ENCODE assay signal across 8 mouse cellular contexts in the genomic region with DNA sequence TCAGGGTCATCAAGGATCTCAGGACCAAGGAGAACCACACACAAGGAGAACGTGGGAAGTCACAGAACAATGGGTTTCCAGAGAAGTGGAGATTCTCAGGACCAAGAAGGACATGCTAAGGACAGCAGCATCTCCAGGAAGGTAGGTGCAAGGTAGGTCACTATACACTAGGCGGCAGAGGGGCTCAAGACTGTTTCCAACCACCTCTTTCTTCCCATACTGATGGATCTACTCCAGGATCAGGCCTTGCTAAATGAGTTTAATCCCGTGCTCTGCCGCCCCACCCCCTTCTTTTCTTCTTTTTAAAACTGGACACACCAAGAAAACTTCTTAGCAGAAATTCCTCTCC. TPM values are rescaled to one million over a fixed set of nuclear protein-coding genes. Genes with fewer than 3 reads are reported as not detected.
DNase-seq lines count a peak whose midpoint lies in the region; ATAC-seq and TF ChIP-seq lines count a peak whose summit lies in the region.

No protein-coding gene starts in this region.

- peak overlapping the region; percentile 58 for H3K9ac ChIP-seq in ES-Bruce4 (ENCODE audit: low read depth, poor library complexity, severe bottlenecking)
- H3K9ac ChIP-seq in forebrain, embryonic 16.5 days (replicated peaks; ENCODE audit: low read depth, low read length): peak overlapping the region; percentile 59
- H3K9ac ChIP-seq in lung, embryonic 15.5 days: peak overlapping the region; percentile 52

- 0 out of 2 replicates have a peak, but pooled peaks cover 3% of the 10 kb centered on the region for H3K27me3 ChIP-seq in ES-Bruce4 (ENCODE audit: control insufficient read depth, insufficient read depth, low read length, poor library complexity, severe bottlenecking)
- H3K27me3 ChIP-seq in forebrain, embryonic 16.5 days (replicated peaks; ENCODE audit: control insufficient read depth, insufficient read depth, low read length): peaks cover 8% of the 10 kb centered on the region
- H3K27me3 ChIP-seq in lung, embryonic 15.5 days: peaks cover 22% of the 10 kb centered on the region

- no peak for ATAC-seq in forebrain, embryonic 16.5 days
- peak; percentile 57; the same call in 1 of the 2 replicates for ATAC-seq in lung, embryonic 15.5 days (ENCODE audit: borderline replicate concordance, extremely low read depth, low FRiP score, low TSS enrichment)
- ATAC-seq in erythroid progenitor cell, adult 5-6 weeks (replicated peaks; ENCODE audit: low FRiP score, poor library complexity, severe bottlenecking): no peak

- TF ChIP-seq CTCF in ES-Bruce4 (IDR thresholded peaks at IDR 0.05; ENCODE audit: low read depth, low read length): no peak

- H3K4me1 ChIP-seq in ES-Bruce4 (ENCODE audit: control insufficient read depth, insufficient read depth, low read length): no peaks in the 10 kb centered on the region
- peaks cover 5% of the 10 kb centered on the region; the same call in 1 of the 2 replicates for H3K4me1 ChIP-seq in forebrain, embryonic 16.5 days (replicated peaks; ENCODE audit: control insufficient read depth, insufficient read depth, low read length)
- peaks cover 10% of the 10 kb centered on the region; the same call in 1 of the 2 replicates for H3K4me1 ChIP-seq in lung, embryonic 15.5 days

- WGBS in forebrain, embryonic 16.5 days: 7% methylated on average over 4 of the region's 4 CpGs
- 13% methylated on average over 4 of the region's 4 CpGs for WGBS in lung, embryonic 15.5 days

- H3K9me3 ChIP-seq in ES-Bruce4 (replicated peaks; ENCODE audit: control insufficient read depth, insufficient read depth, low read length, poor library complexity, severe bottlenecking): no peaks in the 10 kb centered on the region
- H3K9me3 ChIP-seq in forebrain, embryonic 16.5 days (ENCODE audit: control insufficient read depth, low read length): peaks cover 5% of the 10 kb centered on the region; the same call in 1 of the 2 replicates
- H3K9me3 ChIP-seq in lung, embryonic 15.5 days: no peaks in the 10 kb centered on the region; the same call in 1 of the 2 replicates

- no peak for TF ChIP-seq EP300 in ES-Bruce4 (IDR thresholded peaks at IDR 0.05; ENCODE audit: insufficient read depth, low read depth, low read length)

- H3K4me2 ChIP-seq in forebrain, embryonic 16.5 days (ENCODE audit: low read length): peak overlapping the region; percentile 89
- H3K4me2 ChIP-seq in lung, embryonic 15.5 days: peak overlapping the region; percentile 98

- H3K27ac ChIP-seq in ES-Bruce4 (ENCODE audit: insufficient read depth, low read length): no peak overlapping the region
- H3K27ac ChIP-seq in forebrain, embryonic 16.5 days (ENCODE audit: low read length): no peak overlapping the region
- no peak overlapping the region for H3K27ac ChIP-seq in lung, embryonic 15.5 days

- peak overlapping the region; percentile 68 for H3K4me3 ChIP-seq in ES-Bruce4 (ENCODE audit: low read depth, low read length)
- peak overlapping the region; percentile 46 for H3K4me3 ChIP-seq in forebrain, embryonic 16.5 days (replicated peaks; ENCODE audit: low read length)
- peak overlapping the region; percentile 50 for H3K4me3 ChIP-seq in lung, embryonic 15.5 days

- peak; percentile 47 for DNase-seq in embryo, embryonic 11 days
- DNase-seq in embryo, embryonic 9.5 days (ENCODE audit: extremely low spot score): no peak
- DNase-seq in thymus, postnatal 4 days: no peak
- DNase-seq in left cerebral cortex, adult 11 months (ENCODE audit: low spot score): no peak

- no peak for TF ChIP-seq POLR2A in ES-Bruce4 (IDR thresholded peaks at IDR 0.05; ENCODE audit: insufficient read depth, low read length)

- H3K36me3 ChIP-seq in ES-Bruce4 (ENCODE audit: control insufficient read depth, insufficient read depth, low read length, poor library complexity, severe bottlenecking): no peaks in the 10 kb centered on the region
- no peaks in the 10 kb centered on the region for H3K36me3 ChIP-seq in forebrain, embryonic 16.5 days (ENCODE audit: control insufficient read depth, insufficient read depth)
- 0 out of 2 replicates have a peak, but pooled peaks cover 4% of the 10 kb centered on the region for H3K36me3 ChIP-seq in lung, embryonic 15.5 days

RNA-seq across cellular contexts. Expression of gene Pkdrej, which starts 0.5 kb away (rescaled TPM):
- 0.13 TPM in 1 of 2 replicates, not detected in the other for polyA plus RNA-seq in ES-Bruce4 (2011; ENCODE audit: insufficient read depth, insufficient read length, low read depth, missing spikeins)
- polyA plus RNA-seq in forebrain, embryonic 16.5 days (2015; fragmentation: Nextera tagmentation; extraction: Ambion mirVana): 0.04 TPM in 2 replicates
- polyA plus RNA-seq in lung, embryonic 15.5 days (2015; fragmentation: Nextera tagmentation; extraction: Ambion mirVana): 0.11 and 0.15 TPM in 2 replicates
- total RNA-seq in erythroid progenitor cell, adult 5-6 weeks (2015; ENCODE audit: low replicate concordance): not detected in 2 replicates
- total RNA-seq in erythroid progenitor cell, adult 5-6 weeks (2017; ENCODE audit: low replicate concordance): not detected in 2 replicates

RNA-seq across cellular contexts. Expression of gene Ttc38, which starts 10.1 kb away (rescaled TPM):
- 4.4 and 6.3 TPM in 2 replicates for polyA plus RNA-seq in ES-Bruce4 (2011; ENCODE audit: insufficient read depth, insufficient read length, low read depth, missing spikeins)
- 3.6 and 4.2 TPM in 2 replicates for polyA plus RNA-seq in forebrain, embryonic 16.5 days (2015; fragmentation: Nextera tagmentation; extraction: Ambion mirVana)
- polyA plus RNA-seq in lung, embryonic 15.5 days (2015; fragmentation: Nextera tagmentation; extraction: Ambion mirVana): 4.8 and 6.0 TPM in 2 replicates
- total RNA-seq in erythroid progenitor cell, adult 5-6 weeks (2015; ENCODE audit: low replicate concordance): 0.42 and 1.1 TPM in 2 replicates
- 2.0 and 5.9 TPM in 2 replicates for total RNA-seq in erythroid progenitor cell, adult 5-6 weeks (2017; ENCODE audit: low replicate concordance)

RNA-seq across cellular contexts. Expression of gene Cdpf1, which starts 10.5 kb away (rescaled TPM):
- polyA plus RNA-seq in ES-Bruce4 (2011; ENCODE audit: insufficient read depth, insufficient read length, low read depth, missing spikeins): 18.1 and 19.9 TPM in 2 replicates
- polyA plus RNA-seq in forebrain, embryonic 16.5 days (2015; fragmentation: Nextera tagmentation; extraction: Ambion mirVana): 24.1 and 27.8 TPM in 2 replicates
- polyA plus RNA-seq in lung, embryonic 15.5 days (2015; fragmentation: Nextera tagmentation; extraction: Ambion mirVana): 35.7 and 36.3 TPM in 2 replicates
- 4.6 TPM in 1 of 2 replicates, not detected in the other for total RNA-seq in erythroid progenitor cell, adult 5-6 weeks (2015; ENCODE audit: low replicate concordance)
- total RNA-seq in erythroid progenitor cell, adult 5-6 weeks (2017; ENCODE audit: low replicate concordance): 3.2 and 5.8 TPM in 2 replicates

RNA-seq across cellular contexts. Expression of gene Gtse1, which starts 37.6 kb away (rescaled TPM):
- 134 and 138 TPM in 2 replicates for polyA plus RNA-seq in ES-Bruce4 (2011; ENCODE audit: insufficient read depth, insufficient read length, low read depth, missing spikeins)
- polyA plus RNA-seq in forebrain, embryonic 16.5 days (2015; fragmentation: Nextera tagmentation; extraction: Ambion mirVana): 12.7 and 15.4 TPM in 2 replicates
- polyA plus RNA-seq in lung, embryonic 15.5 days (2015; fragmentation: Nextera tagmentation; extraction: Ambion mirVana): 31.6 and 33.0 TPM in 2 replicates
- total RNA-seq in erythroid progenitor cell, adult 5-6 weeks (2015; ENCODE audit: low replicate concordance): 53.0 and 55.3 TPM in 2 replicates
- 71.8 and 75.2 TPM in 2 replicates for total RNA-seq in erythroid progenitor cell, adult 5-6 weeks (2017; ENCODE audit: low replicate concordance)

RNA-seq across cellular contexts. Expression of gene Trmu, which starts 57.1 kb away (rescaled TPM):
- 9.1 and 10.0 TPM in 2 replicates for polyA plus RNA-seq in ES-Bruce4 (2011; ENCODE audit: insufficient read depth, insufficient read length, low read depth, missing spikeins)
- polyA plus RNA-seq in forebrain, embryonic 16.5 days (2015; fragmentation: Nextera tagmentation; extraction: Ambion mirVana): 51.2 and 59.1 TPM in 2 replicates
- 35.4 and 40.5 TPM in 2 replicates for polyA plus RNA-seq in lung, embryonic 15.5 days (2015; fragmentation: Nextera tagmentation; extraction: Ambion mirVana)
- 4.3 and 10.9 TPM in 2 replicates for total RNA-seq in erythroid progenitor cell, adult 5-6 weeks (2015; ENCODE audit: low replicate concordance)
- 6.2 and 11.2 TPM in 2 replicates for total RNA-seq in erythroid progenitor cell, adult 5-6 weeks (2017; ENCODE audit: low replicate concordance)
